Mouse (Mus musculus) erythroblast, adult 5-6 weeks (primary cell): ENCODE data around the gene Chad. TPM values are rescaled to one million over a fixed set of nuclear protein-coding genes. Genes with fewer than 3 reads are reported as not detected.

Source experiments
- ATAC-seq: replicated peaks from 2 replicates; pipeline ENCODE4 v1.8.0; 2016; ENCODE audit warnings: moderate number of reproducible peaks, mild to moderate bottlenecking, moderate TSS enrichment, inconsistent platforms; ENCODE audit not compliant: poor library complexity, low FRiP score, severe bottlenecking
- total RNA-seq, 2 experiments: library from RNA; stranded (forward) in 1 of 2; stranded (reverse) in 1 of 2; fragments of 150-400 nt in 1 of 2; fragments of 200-764, 138-1000 nt in 1 of 2; gene quantifications; 2 replicates each; pipeline versions ENCODE4 v1.2.3 to v1.2.4; 2015 to 2017; ENCODE audit warnings: low replicate concordance in 2 of 2

The Chad gene
- total RNA-seq (2015; ENCODE audit: low replicate concordance) = not detected in 2 replicates
- total RNA-seq (2017; ENCODE audit: low replicate concordance) = not detected in 2 replicates

- no peak for ATAC-seq
Measured at GRCm38 (mm10) chr11:94564437-94565150, at the start of gene Chad. Gene Chad, plus strand, starts transcription at chr11:94565047.

- no peak for ATAC-seq
Measured at GRCm38 (mm10) chr11:94521219-94521843, 43.5 kb upstream of the Chad start, which contains the start of gene Mycbpap. Gene Mycbpap, minus strand, starts transcription at chr11:94521742.

GRCm38 (mm10) chr11:94526171-94526879, 38.5 kb upstream of the Chad start:
- no peak for ATAC-seq

GRCm38 (mm10) chr11:94528879-94529278, 36.0 kb upstream of the Chad start:
- no peak for ATAC-seq

- ATAC-seq = no peak
Measured at GRCm38 (mm10) chr11:94533171-94533570, 31.7 kb upstream of the Chad start.

GRCm38 (mm10) chr11:94538733-94539292, 26.0 kb upstream of the Chad start:
- ATAC-seq = no peak

GRCm38 (mm10) chr11:94539761-94540160, 25.1 kb upstream of the Chad start:
- ATAC-seq = no peak

GRCm38 (mm10) chr11:94542400-94542799, 22.4 kb upstream of the Chad start:
- ATAC-seq = no peak

GRCm38 (mm10) chr11:94543344-94543743, 21.5 kb upstream of the Chad start:
- no peak for ATAC-seq

- ATAC-seq = peak; percentile 59; the same call in 1 of the 2 replicates
Measured at GRCm38 (mm10) chr11:94543932-94544331, 20.9 kb upstream of the Chad start.

GRCm38 (mm10) chr11:94544422-94544821, 20.4 kb upstream of the Chad start:
- ATAC-seq = no peak

- ATAC-seq = no peak
Measured at GRCm38 (mm10) chr11:94546381-94546780, 18.5 kb upstream of the Chad start.

- no peak for ATAC-seq
Measured at GRCm38 (mm10) chr11:94547271-94547670, 17.6 kb upstream of the Chad start.

GRCm38 (mm10) chr11:94548041-94548784, 16.6 kb upstream of the Chad start:
- ATAC-seq = peak; percentile 12; the same call in 1 of the 2 replicates

GRCm38 (mm10) chr11:94548888-94549690, 15.8 kb upstream of the Chad start, which contains the start of gene Rsad1:
Gene Rsad1, minus strand, starts transcription at chr11:94549255.
- ATAC-seq = peak; percentile 95

GRCm38 (mm10) chr11:94549691-94550441, 15.0 kb upstream of the Chad start:
- ATAC-seq = no peak

- ATAC-seq = no peak
Measured at GRCm38 (mm10) chr11:94550442-94550744, 14.5 kb upstream of the Chad start.

GRCm38 (mm10) chr11:94558226-94558625, 6.6 kb upstream of the Chad start:
- no peak for ATAC-seq
